Mouse (Mus musculus) bone marrow macrophage, adult 2 months (primary cell): ENCODE measurements around the gene Gm20388. TPM values are rescaled to one million over a fixed set of nuclear protein-coding genes. Genes with fewer than 3 reads are reported as not detected.
A peak's percentile ranks its signal among the peaks of the same experiment; 100 is the strongest.

ENCODE experiments used
- H3K27ac ChIP-seq: 2 replicates; pipeline ENCODE4 v1.5.1; 2012; ENCODE audit warnings: low read depth, low read length; ENCODE audit not compliant: insufficient read depth
- H3K4me1 ChIP-seq: 2 replicates; pipeline ENCODE4 v1.6.1; 2012; ENCODE audit warnings: low read length; ENCODE audit not compliant: control insufficient read depth, insufficient read depth
- H3K4me3 ChIP-seq: 2 replicates; pipeline ENCODE4 v1.5.1; 2012; ENCODE audit warnings: mild to moderate bottlenecking, low read length, moderate library complexity; ENCODE audit not compliant: insufficient read depth
- CTCF ChIP-seq: IDR thresholded peaks from 2 replicates; pipeline ENCODE4 v1.5.1; 2012; ENCODE audit warnings: low read depth, mild to moderate bottlenecking, low read length, moderate library complexity
- POLR2A ChIP-seq: IDR thresholded peaks from 2 replicates; pipeline ENCODE4 v1.6.1; 2012; ENCODE audit warnings: mild to moderate bottlenecking, low read depth, low read length, borderline replicate concordance
- polyA plus RNA-seq: library from polyadenylated mRNA; stranded (reverse); fragments of >200 nt; gene quantifications from 2 replicates; pipeline ENCODE4 v1.2.4, GENCODE M21; 2012; ENCODE audit not compliant: missing spikeins, insufficient read depth, insufficient read length

The Gm20388 gene
- polyA plus RNA-seq, 1 experiment = 32.7 TPM

DNA sequence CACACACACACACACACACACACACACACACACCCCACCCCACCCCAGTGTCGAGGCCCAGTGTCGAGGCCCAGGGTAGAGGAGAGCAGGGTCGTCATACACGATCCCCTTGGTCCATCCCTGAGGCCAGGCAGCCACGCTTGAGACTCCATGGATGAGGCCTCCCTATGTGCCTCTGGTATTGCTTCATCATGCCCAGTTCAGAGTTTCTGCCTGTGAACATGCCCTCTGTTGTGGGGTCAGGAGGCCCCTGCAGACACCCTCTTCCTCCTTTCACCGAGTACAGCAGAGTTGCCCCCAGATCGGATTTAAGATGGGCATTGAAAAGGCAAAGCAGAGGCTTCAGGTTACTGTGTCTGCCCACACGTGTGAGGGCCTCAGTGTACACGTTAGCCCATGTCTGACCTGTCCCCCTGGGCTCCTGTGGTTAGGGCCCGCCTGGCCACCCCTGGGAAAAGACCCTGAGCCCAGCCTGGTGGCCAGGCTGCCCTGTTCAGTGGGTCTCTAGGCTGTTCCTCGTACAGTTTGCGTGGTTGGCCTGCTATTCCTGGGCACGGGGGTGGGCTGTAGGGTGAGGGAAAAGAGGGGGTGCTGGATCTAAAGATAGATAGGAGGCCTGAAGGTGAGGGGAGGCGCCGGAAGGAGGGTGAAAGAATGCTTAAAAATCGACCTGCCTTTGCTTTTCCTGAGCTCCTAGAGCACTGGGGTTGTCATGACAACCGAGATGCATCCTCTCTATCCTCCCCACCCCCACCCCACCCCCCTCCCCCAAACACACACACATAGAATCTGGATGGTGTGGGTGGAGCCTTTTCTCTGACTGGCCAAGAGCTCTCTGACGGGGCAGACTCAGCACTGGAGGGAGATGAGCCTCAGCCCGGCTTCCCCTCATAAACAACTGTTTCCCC is 1860.5 kb downstream of the Gm20388 start:
- TF ChIP-seq POLR2A (no peak), CTCF (no peak)
- H3K27ac ChIP-seq = no peak overlapping the region
- no peak overlapping the region for H3K4me3 ChIP-seq
- peaks cover 4% of the 10 kb centered on the region; the same call in 1 of the 2 replicates for H3K4me1 ChIP-seq

DNA sequence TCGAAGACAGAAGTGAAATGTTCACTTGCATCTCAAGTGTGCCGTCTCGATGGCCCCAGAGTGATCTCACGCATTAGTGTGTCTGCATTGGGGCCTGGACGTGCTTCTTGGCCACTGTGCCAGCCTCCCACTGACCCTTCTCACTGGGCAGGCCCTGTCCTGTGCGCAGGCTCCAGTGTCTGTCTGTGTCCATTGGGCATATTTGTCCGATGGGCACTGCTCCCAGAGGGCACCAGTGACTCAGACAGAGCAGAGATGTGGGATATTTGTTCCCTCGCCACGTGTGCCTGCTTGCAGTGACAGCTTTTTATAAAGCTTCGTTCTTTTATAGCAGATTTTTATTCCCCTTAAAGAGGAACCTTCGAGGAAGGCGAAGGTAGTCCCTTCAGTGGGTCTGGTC is 1863.2 kb downstream of the Gm20388 start:
- no peak for TF ChIP-seq CTCF
- no peak for TF ChIP-seq POLR2A
- H3K4me3 ChIP-seq = no peak overlapping the region
- H3K4me1 ChIP-seq = peaks cover 11% of the 10 kb centered on the region

DNA sequence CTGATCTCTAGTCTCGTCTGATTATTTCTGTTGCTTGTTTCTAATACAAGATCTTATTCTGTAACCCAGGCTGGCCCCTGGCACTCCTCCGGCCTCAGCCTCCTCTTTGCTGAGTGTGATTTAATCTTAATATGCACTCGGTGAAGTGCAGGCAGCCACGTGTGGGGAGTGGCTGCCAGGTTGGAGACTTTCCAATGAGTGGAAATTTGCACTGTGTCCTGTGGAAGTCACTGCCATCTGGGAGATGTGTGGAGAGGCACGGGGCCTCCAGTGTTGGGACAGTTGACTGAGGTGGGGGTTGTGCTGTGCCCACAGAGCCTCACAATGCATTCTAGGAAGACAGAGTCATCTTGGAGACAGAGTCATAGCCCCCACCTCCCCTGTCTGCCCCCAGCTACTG is 1871.9 kb downstream of the Gm20388 start:
- TF ChIP-seq POLR2A (no peak), CTCF (no peak)
- H3K4me3 ChIP-seq = no peak overlapping the region
- no peak overlapping the region for H3K27ac ChIP-seq
- peaks cover 7% of the 10 kb centered on the region for H3K4me1 ChIP-seq

More for the DNA sequence above, 1863.2 kb downstream of the Gm20388 start:
- H3K27ac ChIP-seq = no peak overlapping the region

DNA sequence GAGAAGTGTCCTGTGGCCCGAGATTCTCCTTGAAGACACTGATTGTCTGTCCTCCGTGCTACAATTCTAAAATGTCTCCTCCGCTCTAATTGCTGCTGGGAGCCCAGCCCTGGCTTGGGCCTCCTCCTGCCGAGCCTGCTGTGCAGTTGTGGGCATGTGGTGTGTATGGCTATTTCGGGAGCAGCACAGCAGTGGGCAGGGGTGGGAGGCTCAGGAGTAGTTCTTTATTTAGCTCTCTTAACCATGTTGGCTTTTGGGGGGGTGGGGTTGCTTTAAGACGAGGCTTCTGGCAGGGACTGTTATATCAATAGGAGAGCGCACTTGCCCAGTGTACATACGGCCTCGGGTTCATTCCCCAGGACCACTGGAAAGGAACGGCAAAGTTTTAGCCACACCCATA is 1875.9 kb downstream of the Gm20388 start:
- no peak for TF ChIP-seq POLR2A
- TF ChIP-seq CTCF = no peak
- Histone ChIP-seq H3K4me3 (no peak overlapping the region), H3K27ac (no peak overlapping the region), H3K4me1 (peaks cover 14% of the 10 kb centered on the region)

DNA sequence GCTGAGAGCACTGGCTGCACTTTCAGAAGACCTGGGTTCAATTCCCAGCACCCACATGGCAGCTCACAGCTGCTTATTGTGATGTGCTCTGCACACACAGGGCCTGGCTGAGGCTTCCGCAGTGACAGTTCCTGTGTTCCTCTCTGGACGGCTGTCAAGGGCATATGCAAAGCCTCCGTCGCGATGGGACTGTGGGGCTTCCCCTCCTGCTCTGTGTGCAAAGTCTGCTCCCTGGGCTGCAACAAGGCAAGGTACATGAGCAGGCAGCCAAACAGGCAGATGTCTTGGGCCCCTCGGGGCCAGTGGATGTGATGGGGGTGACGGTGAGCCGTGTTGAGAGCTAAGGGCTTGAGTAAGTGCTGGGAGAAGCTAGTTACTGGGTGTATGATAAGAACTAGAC is 1878.1 kb downstream of the Gm20388 start:
- Histone ChIP-seq H3K4me3 (no peak overlapping the region), H3K27ac (no peak overlapping the region), H3K4me1 (peaks cover 34% of the 10 kb centered on the region)
- no peak for TF ChIP-seq POLR2A

DNA sequence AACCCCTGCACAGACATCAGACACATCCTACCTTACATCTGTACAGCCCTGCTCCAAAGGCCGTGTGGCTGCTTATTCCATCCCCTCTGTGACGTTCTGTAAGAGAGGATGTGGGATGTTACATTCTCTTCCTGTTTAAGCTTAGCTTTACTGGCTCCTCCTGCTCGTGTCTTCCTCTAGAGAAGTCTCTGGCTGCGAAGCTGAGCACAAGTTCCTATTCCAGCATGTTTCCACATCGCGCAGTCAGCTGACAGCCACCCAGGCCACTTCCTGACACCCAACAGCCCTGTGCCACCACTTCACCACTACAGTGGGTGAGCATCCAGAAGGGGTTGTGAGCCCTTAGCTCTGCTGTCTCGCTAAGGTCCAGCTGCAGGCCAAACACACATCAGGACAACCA is 1881.5 kb downstream of the Gm20388 start:
- Histone ChIP-seq H3K4me3 (peak overlapping the region; percentile 36), H3K27ac (peak overlapping the region; percentile 88), H3K4me1 (peaks cover 44% of the 10 kb centered on the region)
- no peak for TF ChIP-seq CTCF
- TF ChIP-seq POLR2A = no peak

DNA sequence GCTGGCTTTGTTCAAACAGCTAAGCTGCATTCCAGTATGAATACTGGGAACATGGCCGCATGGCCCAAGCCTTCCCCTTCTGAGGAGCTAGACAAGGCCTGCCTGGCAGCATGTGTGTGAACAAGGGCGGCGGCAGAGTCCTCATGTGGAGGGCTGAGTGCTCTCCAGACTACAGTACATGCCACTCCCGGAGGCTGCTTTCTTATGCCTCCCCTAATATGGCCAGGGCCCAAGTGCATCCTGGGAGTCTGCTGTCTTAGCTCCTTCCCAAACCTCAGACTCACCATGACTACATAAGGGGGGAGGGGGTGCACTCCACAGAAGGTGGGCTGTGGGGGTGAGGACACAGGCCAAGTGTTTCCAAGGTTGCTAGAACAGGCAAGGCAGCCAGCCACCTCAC is 1882.0 kb downstream of the Gm20388 start:
- Histone ChIP-seq H3K27ac (peak overlapping the region; percentile 88), H3K4me1 (peaks cover 44% of the 10 kb centered on the region), H3K4me3 (no peak overlapping the region)
- TF ChIP-seq CTCF = no peak
- TF ChIP-seq POLR2A = no peak

DNA sequence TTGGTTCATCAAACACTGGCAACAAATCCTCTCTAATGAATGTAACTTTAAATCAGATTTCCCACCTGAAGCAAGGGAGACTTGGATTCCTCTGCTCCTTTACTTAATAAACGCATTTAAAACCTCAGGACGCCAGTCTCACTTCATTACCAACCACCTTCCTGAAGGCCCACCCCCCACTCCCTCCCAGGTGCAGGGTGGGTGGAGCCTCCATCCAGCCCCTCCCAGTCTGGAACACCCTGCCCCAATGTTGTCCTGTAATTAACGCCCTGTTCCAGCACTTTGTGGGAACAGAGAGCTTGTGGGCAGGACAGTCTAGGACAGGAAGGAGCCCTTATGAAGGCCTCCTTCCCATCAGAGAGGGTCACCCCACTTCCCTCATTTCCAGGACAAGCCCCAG is 1883.5 kb downstream of the Gm20388 start:
- H3K27ac ChIP-seq = no peak overlapping the region
- H3K4me3 ChIP-seq = no peak overlapping the region
- H3K4me1 ChIP-seq = peaks cover 40% of the 10 kb centered on the region
- no peak for TF ChIP-seq POLR2A
- TF ChIP-seq CTCF = no peak

DNA sequence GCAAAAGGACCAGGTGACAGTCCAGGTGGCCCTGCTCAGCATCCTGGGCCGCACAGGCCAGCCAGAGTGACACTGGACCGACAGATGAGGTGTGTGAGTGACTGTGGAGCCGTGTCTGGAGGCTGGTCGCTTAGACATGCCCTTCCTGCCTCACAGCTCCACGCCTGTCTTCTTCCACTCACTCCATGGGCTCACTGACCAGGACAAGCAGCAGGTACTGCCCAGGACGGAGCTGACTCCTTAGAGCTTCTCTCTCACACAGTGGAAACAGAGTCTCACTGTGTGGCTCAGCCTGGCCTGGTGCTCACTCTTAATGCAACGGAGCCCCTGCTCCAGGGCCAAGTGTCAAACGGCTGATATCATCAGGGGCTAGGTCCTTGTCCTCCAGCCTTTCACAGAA is 1884.8 kb downstream of the Gm20388 start:
- Histone ChIP-seq H3K4me3 (no peak overlapping the region), H3K4me1 (peaks cover 40% of the 10 kb centered on the region), H3K27ac (no peak overlapping the region)
- no peak for TF ChIP-seq POLR2A
- no peak for TF ChIP-seq CTCF

DNA sequence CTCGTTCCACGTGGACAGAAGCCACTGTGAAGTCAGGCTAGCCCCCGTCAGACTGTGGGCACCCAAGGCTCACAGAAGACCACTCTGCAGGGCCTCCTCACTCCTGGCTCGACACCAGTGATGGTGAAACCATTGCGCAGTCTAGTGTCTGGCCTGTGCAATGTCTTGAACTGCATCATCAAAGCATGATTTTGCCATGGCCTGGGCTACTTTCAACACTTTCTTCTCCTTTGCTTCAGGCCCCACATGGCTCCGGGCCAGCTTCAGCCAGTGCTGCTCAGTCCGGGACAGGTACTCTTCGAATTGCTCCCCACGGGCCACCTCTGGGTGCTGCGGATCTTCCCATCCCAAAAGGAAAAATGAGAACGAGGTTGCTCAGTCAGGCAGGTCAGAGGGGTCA is 1885.8 kb downstream of the Gm20388 start:
- Histone ChIP-seq H3K4me1 (peaks cover 32% of the 10 kb centered on the region), H3K4me3 (no peak overlapping the region), H3K27ac (no peak overlapping the region)
- TF ChIP-seq POLR2A = no peak
